Mouse (Mus musculus): Measurements from ENCODE around the gene Trp53i13.
A peak's percentile ranks its signal among the peaks of the same experiment; 100 is the strongest.

The Trp53i13 gene

GRCm38 (mm10) chr11:77508068-77509021 lies 7.4 kb downstream of the Trp53i13 start:
- DNase-seq (ENCODE audit: low spot score in 2 of 2), result peak; percentile 79 to 82

- peak; percentile 13 to 38 for DNase-seq (ENCODE audit: low spot score in 2 of 2)
Measured at GRCm38 (mm10) chr11:77507426-77507825, 8.4 kb downstream of the Trp53i13 start.

- peak in 1 of 2 experiments; percentile 17 for DNase-seq (ENCODE audit: low spot score in 2 of 2)
Measured at GRCm38 (mm10) chr11:77506941-77507340, 8.8 kb downstream of the Trp53i13 start.

GRCm38 (mm10) chr11:77506273-77506672 lies 9.5 kb downstream of the Trp53i13 start:
- peak; percentile 12 to 14 for DNase-seq (ENCODE audit: low spot score in 2 of 2)

GRCm38 (mm10) chr11:77505291-77505980 lies 10.3 kb downstream of the Trp53i13 start:
- DNase-seq (ENCODE audit: low spot score in 2 of 2), result peak in 1 of 2 experiments; percentile 19

- no peak for DNase-seq (ENCODE audit: low spot score in 2 of 2)
Measured at GRCm38 (mm10) chr11:77504377-77504776, 11.4 kb downstream of the Trp53i13 start.

GRCm38 (mm10) chr11:77503511-77503910 lies 12.3 kb downstream of the Trp53i13 start:
- peak; percentile 18 to 32 for DNase-seq (ENCODE audit: low spot score in 2 of 2)

- DNase-seq (ENCODE audit: low spot score in 2 of 2), result peak in 1 of 2 experiments; percentile 9
Measured at GRCm38 (mm10) chr11:77502481-77502880, 13.3 kb downstream of the Trp53i13 start.

GRCm38 (mm10) chr11:77501971-77502370 lies 13.8 kb downstream of the Trp53i13 start:
- no peak for DNase-seq (ENCODE audit: low spot score in 2 of 2)

GRCm38 (mm10) chr11:77501392-77501791 lies 14.4 kb downstream of the Trp53i13 start:
- DNase-seq (ENCODE audit: low spot score in 2 of 2), result peak; percentile 37 to 72

- DNase-seq (ENCODE audit: low spot score in 2 of 2), result peak; percentile 42 to 43
Measured at GRCm38 (mm10) chr11:77500361-77501325, 15.1 kb downstream of the Trp53i13 start.

GRCm38 (mm10) chr11:77499354-77499753 lies 16.4 kb downstream of the Trp53i13 start:
- DNase-seq (ENCODE audit: low spot score in 2 of 2), result peak; percentile 11 to 14

GRCm38 (mm10) chr11:77498261-77499139 lies 17.3 kb downstream of the Trp53i13 start:
- DNase-seq (ENCODE audit: low spot score in 2 of 2), result peak; percentile 8 to 11

GRCm38 (mm10) chr11:77497851-77498250 lies 17.9 kb downstream of the Trp53i13 start:
- DNase-seq (ENCODE audit: low spot score in 2 of 2), result peak in 1 of 2 experiments; percentile 10

GRCm38 (mm10) chr11:77497341-77497756 lies 18.4 kb downstream of the Trp53i13 start:
- DNase-seq (ENCODE audit: low spot score in 2 of 2), result peak; percentile 37 to 47

GRCm38 (mm10) chr11:77495507-77495906 lies 20.3 kb downstream of the Trp53i13 start:
- no peak for DNase-seq (ENCODE audit: low spot score in 2 of 2)

- DNase-seq (ENCODE audit: low spot score in 2 of 2), result no peak
Measured at GRCm38 (mm10) chr11:77494782-77495181, 21.0 kb downstream of the Trp53i13 start.

GRCm38 (mm10) chr11:77494344-77494676 lies 21.5 kb downstream of the Trp53i13 start:
- no peak for DNase-seq (ENCODE audit: low spot score in 2 of 2)

GRCm38 (mm10) chr11:77493512-77494343 lies 22.1 kb downstream of the Trp53i13 start, which contains the start of gene Git1:
TSS of gene Git1 (plus strand) at chr11:77493562.
- peak in 1 of 2 experiments; percentile 57 for DNase-seq (ENCODE audit: low spot score in 2 of 2)

All from frontal cortex, postnatal 10 days (tissue).